Mouse (Mus musculus) urinary bladder, adult 18-20 months (tissue): ENCODE measurements around the gene Aldh18a1.

ENCODE experiments used
- DNase-seq, 2 experiments: peaks; one replicate each; pipeline ENCODE4 v3.0.0; 2022; ENCODE audit warnings: low spot score in 2 of 2, mixed read lengths in 2 of 2

Gene Aldh18a1

GRCm38 (mm10) chr19:40526367-40527014, 61.8 kb downstream of the Aldh18a1 start:
- no peak for DNase-seq

GRCm38 (mm10) chr19:40523431-40524005, 64.7 kb downstream of the Aldh18a1 start:
- DNase-seq = no peak

GRCm38 (mm10) chr19:40520403-40520802, 67.9 kb downstream of the Aldh18a1 start:
- DNase-seq = no peak

GRCm38 (mm10) chr19:40518706-40519105, 69.6 kb downstream of the Aldh18a1 start:
- DNase-seq = no peak

- no peak for DNase-seq
These were observed 72.7 kb downstream of the Aldh18a1 start for GRCm38 (mm10) chr19:40515596-40515995.

- DNase-seq = no peak
These were observed 73.9 kb downstream of the Aldh18a1 start for GRCm38 (mm10) chr19:40514376-40514775.

- DNase-seq = peak; percentile 83 to 96
These were observed 74.6 kb downstream of the Aldh18a1 start, which contains the start of gene Sorbs1 for GRCm38 (mm10) chr19:40513632-40514078. Sorbs1 (minus strand) TSS chr19:40513779.

- DNase-seq = peak in 1 of 2 experiments; percentile 30
These were observed 75.5 kb downstream of the Aldh18a1 start for GRCm38 (mm10) chr19:40512500-40513421.

- DNase-seq = no peak
These were observed 76.5 kb downstream of the Aldh18a1 start for GRCm38 (mm10) chr19:40511679-40512309.

GRCm38 (mm10) chr19:40511100-40511439, 77.2 kb downstream of the Aldh18a1 start:
- DNase-seq = no peak

GRCm38 (mm10) chr19:40510387-40511099, 77.7 kb downstream of the Aldh18a1 start:
- no peak for DNase-seq

GRCm38 (mm10) chr19:40509274-40509673, 79.0 kb downstream of the Aldh18a1 start:
- DNase-seq = no peak

- no peak for DNase-seq
These were observed 79.4 kb downstream of the Aldh18a1 start for GRCm38 (mm10) chr19:40508851-40509250.

GRCm38 (mm10) chr19:40506965-40507364, 81.3 kb downstream of the Aldh18a1 start:
- DNase-seq = no peak

- DNase-seq = no peak
These were observed 83.9 kb downstream of the Aldh18a1 start for GRCm38 (mm10) chr19:40504336-40504735.
